Mouse (Mus musculus) hindbrain, embryonic 11.5 days (tissue): ENCODE data around the gene Tmem251. TPM values are rescaled to one million over a fixed set of nuclear protein-coding genes. Genes with fewer than 3 reads are reported as not detected.
A peak's percentile ranks its signal among the peaks of the same experiment; 100 is the strongest.

ENCODE experiments used
- ATAC-seq: fragments of 200-750 bp; cut with Nextera tagmentation; 2 replicates; pipeline ENCODE4 v1.8.0; 2017; ENCODE audit warnings: mild to moderate bottlenecking, moderate TSS enrichment, moderate library complexity; ENCODE audit not compliant: low FRiP score
- DNase-seq: peaks from one replicate; pipeline ENCODE4 v3.0.0-alpha.2; 2015; ENCODE audit warnings: low spot score
- H3K27ac ChIP-seq: fragments of 300-500 bp; sonication (generic); 2 replicates; pipeline ENCODE4 v1.5.1; 2014; ENCODE audit warnings: mild to moderate bottlenecking, low read depth, low read length
- H3K27me3 ChIP-seq: fragments of 300-500 bp; sonication (generic); 2 replicates; pipeline ENCODE4 v1.6.1; 2014; ENCODE audit warnings: mild to moderate bottlenecking, low read length, moderate library complexity, mixed read lengths; ENCODE audit not compliant: control insufficient read depth, insufficient read depth
- H3K36me3 ChIP-seq: fragments of 300-500 bp; sonication (generic); 2 replicates; pipeline ENCODE4 v1.6.1; 2014; ENCODE audit warnings: mild to moderate bottlenecking, low read length, moderate library complexity, mixed read lengths; ENCODE audit not compliant: control insufficient read depth, insufficient read depth
- H3K4me1 ChIP-seq: fragments of 300-500 bp; sonication (generic); replicated peaks from 2 replicates; pipeline ENCODE4 v1.6.1; 2014; ENCODE audit warnings: low read length, mixed read lengths; ENCODE audit not compliant: control insufficient read depth, insufficient read depth
- H3K4me2 ChIP-seq: fragments of 300-500 bp; sonication (generic); replicated peaks from 2 replicates; pipeline ENCODE4 v1.6.1; 2014; ENCODE audit warnings: mild to moderate bottlenecking, low read depth, low read length
- H3K4me3 ChIP-seq: fragments of 300-500 bp; sonication (generic); 2 replicates; pipeline ENCODE4 v1.5.1; 2014; ENCODE audit warnings: low read depth, low read length
- H3K9ac ChIP-seq: fragments of 300-500 bp; sonication (generic); 2 replicates; pipeline ENCODE4 v1.6.1; 2014; ENCODE audit warnings: low read depth, low read length
- H3K9me3 ChIP-seq: fragments of 300-500 bp; sonication (generic); 2 replicates; pipeline ENCODE4 v1.6.1; 2016; ENCODE audit warnings: low read length; ENCODE audit not compliant: control insufficient read depth
- WGBS: fragments of 180-500 bp; shearing (Covaris S2); extraction: QIAGEN DNeasy Blood & Tissue Kit; methylation state at CpG from one replicate; pipeline ENCODE4 v1.1.7; 2014; 5-methylcytosine and 5-hydroxymethylcytosine counted together
- polyA plus RNA-seq: library from polyadenylated mRNA; unstranded; fragments of >200 nt; fragmentation: Nextera tagmentation; extraction: Ambion mirVana; gene quantifications from 2 replicates; pipeline ENCODE4 v1.2.1, GENCODE M21; 2014

The Tmem251 gene
- polyA plus RNA-seq, 1 experiment from 2014 or later: 11.3 TPM

- ATAC-seq: peak; percentile 95
- peak; percentile 97 for DNase-seq
- Histone ChIP-seq H3K36me3 (no peaks in the 10 kb centered on the region; the same call in 1 of the 2 replicates), H3K9me3 (no peaks in the 10 kb centered on the region), H3K4me2 (peak within 1 kb of the TSS; percentile 85), H3K9ac (peak within 1 kb of the TSS; percentile 85), H3K27me3 (no peaks in the 10 kb centered on the region), H3K4me1 (peaks cover 6% of the 10 kb centered on the region), H3K4me3 (peak within 1 kb of the TSS; percentile 61), H3K27ac (peak within 1 kb of the TSS; percentile 74)
- under 1% methylated on average over 73 of the region's 73 CpGs for WGBS
These were observed 14.3 kb downstream of the Tmem251 start, which contains the start of the genes Gm28051, Gon7 and Ubr7 for GRCm38 (mm10) chr12:102757689-102758402. Gm28051 (minus strand) TSS chr12:102757765. Gon7 (minus strand) TSS chr12:102757803. Ubr7 (plus strand) TSS chr12:102757967.

DNA sequence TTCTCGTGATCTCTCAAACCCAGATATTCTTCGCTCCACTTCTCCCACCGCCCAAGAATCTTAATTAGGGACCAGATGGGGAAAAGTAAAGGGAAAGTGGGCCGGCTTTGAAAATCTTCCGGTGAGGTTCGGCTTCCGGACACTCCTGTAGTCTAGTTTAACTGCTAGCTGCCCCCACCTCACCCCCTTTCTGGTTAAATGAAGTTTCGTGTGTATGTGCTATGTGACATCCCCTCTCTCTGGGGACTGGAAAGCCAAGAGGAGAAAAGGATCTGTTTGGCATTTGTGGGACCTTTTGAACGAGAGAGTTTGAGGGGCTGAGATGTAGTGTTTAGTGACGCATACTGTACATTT is 14.8 kb downstream of the Tmem251 start, which contains the start of gene Gm20604:
Gene Gm20604, minus strand, starts transcription at position 270 of the 354 bp plus-strand sequence.
- WGBS: under 1% methylated on average over 10 of the region's 10 CpGs
- H3K9me3 ChIP-seq: no peaks in the 10 kb centered on the region
- H3K9ac ChIP-seq: peak within 1 kb of the TSS; percentile 85
- DNase-seq (peak; percentile 34), ATAC-seq (no peak)
- peak within 1 kb of the TSS; percentile 74 for H3K27ac ChIP-seq
- no peaks in the 10 kb centered on the region for H3K27me3 ChIP-seq
- peak within 1 kb of the TSS; percentile 61 for H3K4me3 ChIP-seq
- peak within 1 kb of the TSS; percentile 85 for H3K4me2 ChIP-seq
- peaks cover 6% of the 10 kb centered on the region for H3K4me1 ChIP-seq
- H3K36me3 ChIP-seq: no peaks in the 10 kb centered on the region; the same call in 1 of the 2 replicates

GRCm38 (mm10) chr12:102758936-102759335 is 15.4 kb downstream of the Tmem251 start:
- WGBS: 0% methylated on average over 5 of the region's 5 CpGs

GRCm38 (mm10) chr12:102761668-102762067 is 18.1 kb downstream of the Tmem251 start:
- peaks cover 6% of the 10 kb centered on the region for H3K4me1 ChIP-seq
- ATAC-seq (no peak), DNase-seq (no peak)

More at GRCm38 (mm10) chr12:102758936-102759335, 15.4 kb downstream of the Tmem251 start:
- peak overlapping the region; percentile 61 for H3K4me3 ChIP-seq
- peaks cover 6% of the 10 kb centered on the region for H3K4me1 ChIP-seq
- no peaks in the 10 kb centered on the region for H3K9me3 ChIP-seq
- peak overlapping the region; percentile 85 for H3K9ac ChIP-seq
- no peaks in the 10 kb centered on the region for H3K27me3 ChIP-seq
- peak; percentile 17 for DNase-seq
- peak overlapping the region; percentile 85 for H3K4me2 ChIP-seq
- H3K36me3 ChIP-seq: no peaks in the 10 kb centered on the region; the same call in 1 of the 2 replicates
- no peak for ATAC-seq
- no peak overlapping the region for H3K27ac ChIP-seq

GRCm38 (mm10) chr12:102763696-102764095 is 20.1 kb downstream of the Tmem251 start:
- H3K4me3 ChIP-seq: no peak overlapping the region
- peaks cover 5% of the 10 kb centered on the region for H3K36me3 ChIP-seq
- no peak overlapping the region for H3K4me2 ChIP-seq
- no peaks in the 10 kb centered on the region for H3K9me3 ChIP-seq
- H3K27ac ChIP-seq: no peak overlapping the region
- no peak for DNase-seq
- no peak for ATAC-seq
- H3K4me1 ChIP-seq: peaks cover 2% of the 10 kb centered on the region
- no peaks in the 10 kb centered on the region for H3K27me3 ChIP-seq
- H3K9ac ChIP-seq: no peak overlapping the region

More at GRCm38 (mm10) chr12:102761668-102762067, 18.1 kb downstream of the Tmem251 start:
- Histone ChIP-seq H3K9me3 (no peaks in the 10 kb centered on the region), H3K4me2 (no peak overlapping the region), H3K27me3 (no peaks in the 10 kb centered on the region), H3K9ac (no peak overlapping the region), H3K27ac (no peak overlapping the region), H3K4me3 (no peak overlapping the region), H3K36me3 (no peaks in the 10 kb centered on the region; the same call in 1 of the 2 replicates)
- WGBS: 91% methylated on average over 3 of the region's 3 CpGs

- H3K27ac ChIP-seq: no peak overlapping the region
- no peak overlapping the region for H3K9ac ChIP-seq
- no peak overlapping the region for H3K4me2 ChIP-seq
- peaks cover 12% of the 10 kb centered on the region for H3K36me3 ChIP-seq
- no peak for DNase-seq
- ATAC-seq: no peak
- no peaks in the 10 kb centered on the region for H3K4me1 ChIP-seq
- H3K9me3 ChIP-seq: no peaks in the 10 kb centered on the region
- H3K27me3 ChIP-seq: no peaks in the 10 kb centered on the region
- 94% methylated on average over 4 of the region's 4 CpGs for WGBS
- no peak overlapping the region for H3K4me3 ChIP-seq
These were observed 25.4 kb downstream of the Tmem251 start for GRCm38 (mm10) chr12:102769000-102769399.

DNA sequence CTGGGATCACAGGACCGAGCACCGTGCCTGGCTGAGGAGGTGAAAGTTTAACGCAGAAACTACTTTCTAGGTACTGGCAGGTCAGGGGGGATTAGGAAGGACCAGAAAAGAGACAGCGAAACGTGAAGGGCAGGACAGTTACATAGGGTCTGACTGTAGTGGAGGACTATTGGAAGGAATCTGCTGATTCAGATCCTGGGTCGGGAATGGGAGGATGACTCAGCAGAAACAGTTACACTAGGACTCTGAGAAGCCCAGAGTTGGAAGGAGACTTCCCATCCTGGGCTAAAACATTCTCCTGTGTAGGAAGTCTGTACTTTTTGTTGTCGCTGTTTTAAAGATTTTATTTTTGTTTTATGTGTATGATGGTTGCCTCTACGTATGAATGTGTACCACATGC is 28.0 kb downstream of the Tmem251 start:
- H3K9ac ChIP-seq: no peak overlapping the region
- DNase-seq (no peak), ATAC-seq (no peak)
- H3K4me2 ChIP-seq: no peak overlapping the region
- no peak overlapping the region for H3K27ac ChIP-seq
- no peaks in the 10 kb centered on the region for H3K27me3 ChIP-seq
- WGBS: 96% methylated on average over 8 of the region's 8 CpGs
- no peaks in the 10 kb centered on the region for H3K4me1 ChIP-seq
- no peaks in the 10 kb centered on the region for H3K9me3 ChIP-seq
- H3K4me3 ChIP-seq: no peak overlapping the region
- peaks cover 14% of the 10 kb centered on the region for H3K36me3 ChIP-seq

- no peaks in the 10 kb centered on the region for H3K4me1 ChIP-seq
- no peak for DNase-seq
- no peaks in the 10 kb centered on the region for H3K27me3 ChIP-seq
- H3K4me2 ChIP-seq: no peak overlapping the region
- peaks cover 14% of the 10 kb centered on the region for H3K36me3 ChIP-seq
- 95% methylated on average over 5 of the region's 5 CpGs for WGBS
- no peak overlapping the region for H3K27ac ChIP-seq
- no peak overlapping the region for H3K4me3 ChIP-seq
- no peaks in the 10 kb centered on the region for H3K9me3 ChIP-seq
- H3K9ac ChIP-seq: no peak overlapping the region
- no peak for ATAC-seq
These were observed 29.1 kb downstream of the Tmem251 start for GRCm38 (mm10) chr12:102772676-102773075.

GRCm38 (mm10) chr12:102776035-102776434 is 32.5 kb downstream of the Tmem251 start:
- peaks cover 9% of the 10 kb centered on the region for H3K36me3 ChIP-seq
- no peaks in the 10 kb centered on the region for H3K4me1 ChIP-seq
- 95% methylated on average over 14 of the region's 14 CpGs for WGBS

More at GRCm38 (mm10) chr12:102776035-102776434, 32.5 kb downstream of the Tmem251 start:
- no peak for DNase-seq
- ATAC-seq: no peak
- Histone ChIP-seq H3K27ac (no peak overlapping the region), H3K4me2 (no peak overlapping the region), H3K9me3 (no peaks in the 10 kb centered on the region), H3K9ac (no peak overlapping the region), H3K4me3 (no peak overlapping the region), H3K27me3 (no peaks in the 10 kb centered on the region)
